Mouse (Mus musculus): Measurements from ENCODE around the gene Clybl.

- TF ChIP-seq POLR2A (IDR thresholded peaks at IDR 0.05; ENCODE audit: borderline replicate concordance, control insufficient read depth, low read depth, low read length) (no peak), CTCF (IDR thresholded peaks at IDR 0.05; ENCODE audit: control insufficient read depth, insufficient read depth, low read length) (no peak)
Measured at GRCm38 (mm10) chr14:122403422-122403940, 222.0 kb downstream of the Clybl start.
